In genomic region chr2:60871001-60871400, GRCm38 (mm10) we compare ENCODE assay signal across 11 mouse cellular contexts.
DNase-seq lines count a peak whose midpoint lies in the region; ATAC-seq and TF ChIP-seq lines count a peak whose summit lies in the region.
"Had no signal": no experiment of that assay in that cellular context is flagged by ENCODE, and none has a peak within 500 bp of the region (broad histone marks: within the 10 kb centered on the region; RNA-seq: fewer than 3 reads in every experiment).

No protein-coding gene starts in this region.

- DNase-seq in heart, adult 18-20 months = no peak
- DNase-seq in testis, postnatal 14 days (ENCODE audit: low spot score) = no peak
- DNase-seq in limb, embryonic 10.5 days (ENCODE audit: low spot score) = no peak
- DNase-seq in layer of hippocampus, adult 18-20 months (ENCODE audit: low spot score in 2 of 2) = no peak
- no peak for DNase-seq in forebrain, postnatal 0 days

- WGBS in heart, embryonic 12.5 days = 10% methylated on average over 5 of the region's 5 CpGs
- WGBS in limb, embryonic 10.5 days = 23% methylated on average over 5 of the region's 5 CpGs
- 23% methylated on average over 5 of the region's 5 CpGs for WGBS in forebrain, embryonic 13.5 days
- 38% methylated on average over 5 of the region's 5 CpGs for WGBS in forebrain, postnatal 0 days

- no peak for TF ChIP-seq CTCF in testis, adult 2 months (IDR thresholded peaks at IDR 0.05; ENCODE audit: control insufficient read depth, insufficient read depth, insufficient replicate concordance, low read depth, low read length)
- no peak for TF ChIP-seq CTCF in forebrain, postnatal 0 days (IDR thresholded peaks at IDR 0.05; ENCODE audit: low read depth)

- H3K27me3 ChIP-seq in heart, embryonic 12.5 days (replicated peaks) = no peaks in the 10 kb centered on the region
- no peaks in the 10 kb centered on the region for H3K27me3 ChIP-seq in testis, adult 2 months (ENCODE audit: control insufficient read depth, insufficient read depth, low read length)
- H3K27me3 ChIP-seq in limb, embryonic 10.5 days (ENCODE audit: low read depth, poor library complexity, severe bottlenecking) = no peaks in the 10 kb centered on the region
- peaks cover 64% of the 10 kb centered on the region for H3K27me3 ChIP-seq in forebrain, embryonic 13.5 days
- peaks cover 7% of the 10 kb centered on the region for H3K27me3 ChIP-seq in forebrain, postnatal 0 days (ENCODE audit: insufficient read depth, low read length)
- H3K27me3 ChIP-seq: CH12.LX; neural tube, embryonic 13.5 days had no signal

- TF ChIP-seq POLR2A in testis, adult 2 months (IDR thresholded peaks at IDR 0.05; ENCODE audit: control insufficient read depth, low read depth, low read length) = no peak

- H3K36me3 ChIP-seq in heart, embryonic 12.5 days = no peaks in the 10 kb centered on the region
- H3K36me3 ChIP-seq in testis, adult 2 months (ENCODE audit: control insufficient read depth, insufficient read depth, low read length) = no peaks in the 10 kb centered on the region
- no peaks in the 10 kb centered on the region for H3K36me3 ChIP-seq in limb, embryonic 10.5 days
- no peaks in the 10 kb centered on the region for H3K36me3 ChIP-seq in forebrain, embryonic 13.5 days (ENCODE audit: poor library complexity, severe bottlenecking)
- no peaks in the 10 kb centered on the region for H3K36me3 ChIP-seq in forebrain, postnatal 0 days (ENCODE audit: insufficient read depth)
- H3K36me3 ChIP-seq: neural tube, embryonic 13.5 days had no signal

- H3K27ac ChIP-seq in heart, embryonic 12.5 days (ENCODE audit: poor library complexity, severe bottlenecking) = peak overlapping the region; percentile 73
- no peak overlapping the region for H3K27ac ChIP-seq in testis, adult 2 months (ENCODE audit: control insufficient read depth, insufficient read depth, low read depth, low read length)
- H3K27ac ChIP-seq in limb, embryonic 10.5 days = peak overlapping the region; percentile 36; the same call in 1 of the 2 replicates
- no peak overlapping the region for H3K27ac ChIP-seq in forebrain, embryonic 13.5 days
- no peak overlapping the region for H3K27ac ChIP-seq in forebrain, postnatal 0 days (ENCODE audit: low read depth, low read length)
- H3K27ac ChIP-seq: layer of hippocampus, adult 2 months; neural tube, embryonic 13.5 days had no signal

- no peaks in the 10 kb centered on the region for H3K9me3 ChIP-seq in heart, embryonic 12.5 days (replicated peaks)
- no peaks in the 10 kb centered on the region for H3K9me3 ChIP-seq in limb, embryonic 10.5 days (replicated peaks)
- no peaks in the 10 kb centered on the region for H3K9me3 ChIP-seq in forebrain, embryonic 13.5 days (replicated peaks)
- no peaks in the 10 kb centered on the region for H3K9me3 ChIP-seq in forebrain, postnatal 0 days (ENCODE audit: low read length)
- H3K9me3 ChIP-seq: neural tube, embryonic 13.5 days had no signal

- H3K4me3 ChIP-seq in heart, embryonic 12.5 days = no peak overlapping the region
- H3K4me3 ChIP-seq in testis, adult 2 months (ENCODE audit: control insufficient read depth, low read depth, low read length) = peak overlapping the region; percentile 77
- H3K4me3 ChIP-seq in limb, embryonic 10.5 days = no peak overlapping the region
- H3K4me3 ChIP-seq in forebrain, embryonic 13.5 days = no peak overlapping the region
- no peak overlapping the region for H3K4me3 ChIP-seq in forebrain, postnatal 0 days (ENCODE audit: low read depth, low read length)
- H3K4me3 ChIP-seq: layer of hippocampus, adult 2 months; neural tube, embryonic 13.5 days had no signal

- H3K4me2 ChIP-seq in heart, embryonic 12.5 days = peak overlapping the region; percentile 21; the same call in 1 of the 2 replicates
- no peak overlapping the region for H3K4me2 ChIP-seq in forebrain, embryonic 13.5 days
- H3K4me2 ChIP-seq in forebrain, postnatal 0 days (ENCODE audit: low read depth) = no peak overlapping the region
- H3K4me2 ChIP-seq: neural tube, embryonic 13.5 days had no signal

- no peak overlapping the region for H3K9ac ChIP-seq in heart, embryonic 12.5 days
- H3K9ac ChIP-seq in forebrain, embryonic 13.5 days = no peak overlapping the region
- no peak overlapping the region for H3K9ac ChIP-seq in forebrain, postnatal 0 days
- H3K9ac ChIP-seq: neural tube, embryonic 13.5 days had no signal

- no peak for ATAC-seq in heart, embryonic 12.5 days (ENCODE audit: insufficient number of reproducible peaks, low FRiP score)
- no peak for ATAC-seq in forebrain, embryonic 13.5 days
- ATAC-seq in forebrain, postnatal 0 days = no peak

- peaks cover 80% of the 10 kb centered on the region for H3K4me1 ChIP-seq in heart, embryonic 12.5 days (replicated peaks)
- H3K4me1 ChIP-seq in testis, adult 2 months (ENCODE audit: control insufficient read depth, insufficient read depth, low read length) = no peaks in the 10 kb centered on the region
- peaks cover 52% of the 10 kb centered on the region for H3K4me1 ChIP-seq in limb, embryonic 10.5 days
- H3K4me1 ChIP-seq in forebrain, embryonic 13.5 days = no peaks in the 10 kb centered on the region
- H3K4me1 ChIP-seq in forebrain, postnatal 0 days (ENCODE audit: insufficient read depth) = no peaks in the 10 kb centered on the region

Comparison
In these comparisons a context has a peak if more than half of its experiments do, and no peak if none do; other contexts are left out.
1. H3K27ac ChIP-seq: peak in heart, embryonic 12.5 days (single experiment) and limb, embryonic 10.5 days (single experiment); none in testis, adult 2 months (single experiment), forebrain, embryonic 13.5 days (single experiment) and forebrain, postnatal 0 days (single experiment).